Mouse (Mus musculus): ENCODE results near the gene Fkbp7. TPM values are rescaled to one million over a fixed set of nuclear protein-coding genes. Genes with fewer than 3 reads are reported as not detected.

Gene Fkbp7
- total RNA-seq, 2 experiments from 2014 or later, result 5.0 to 6.1 TPM

GRCm38 (mm10) chr2:76676401-76677226, 3.7 kb upstream of the Fkbp7 start:
- peak overlapping the region; percentile 84 for H3K4me3 ChIP-seq
- DNase-seq (ENCODE audit: low spot score in 2 of 2), result no peak
- no peak overlapping the region for H3K27ac ChIP-seq
- TF ChIP-seq CTCF (conservative IDR thresholded peaks at IDR 0.05), result no peak

- H3K4me3 ChIP-seq, result peak overlapping the region; percentile 84
- H3K27ac ChIP-seq, result 0 out of 2 replicates have a peak overlapping the region, but pooled peaks have one; percentile 90
- TF ChIP-seq CTCF (conservative IDR thresholded peaks at IDR 0.05), result no peak
- DNase-seq (ENCODE audit: low spot score in 2 of 2), result no peak
These were observed 3.0 kb upstream of the Fkbp7 start for GRCm38 (mm10) chr2:76675949-76676348.

GRCm38 (mm10) chr2:76675451-76675850, 2.5 kb upstream of the Fkbp7 start:
- Histone ChIP-seq H3K4me3 (peak overlapping the region; percentile 84), H3K27ac (peak overlapping the region; percentile 90)
- DNase-seq (ENCODE audit: low spot score in 2 of 2), result no peak
- no peak for TF ChIP-seq CTCF (conservative IDR thresholded peaks at IDR 0.05)

GRCm38 (mm10) chr2:76674725-76675427, 2.0 kb upstream of the Fkbp7 start, which contains the start of gene Plekha3:
Gene Plekha3 (plus strand): TSS chr2:76675281.
- Histone ChIP-seq H3K4me3 (peak within 1 kb of the TSS; percentile 84), H3K27ac (peak within 1 kb of the TSS; percentile 90)
- TF ChIP-seq CTCF (conservative IDR thresholded peaks at IDR 0.05), result no peak
- peak; percentile 82 to 89 for DNase-seq (ENCODE audit: low spot score in 2 of 2)

GRCm38 (mm10) chr2:76673472-76674081, 661 bp upstream of the Fkbp7 start:
- peak overlapping the region; percentile 77 for H3K27ac ChIP-seq
- peak overlapping the region; percentile 65 for H3K4me3 ChIP-seq
- peak; percentile 61 for TF ChIP-seq CTCF (conservative IDR thresholded peaks at IDR 0.05)
- DNase-seq (ENCODE audit: low spot score in 2 of 2), result no peak

GRCm38 (mm10) chr2:76672134-76672745, 676 bp downstream of the Fkbp7 start:
- no peak for DNase-seq (ENCODE audit: low spot score in 2 of 2)
- TF ChIP-seq CTCF (conservative IDR thresholded peaks at IDR 0.05), result no peak
- Histone ChIP-seq H3K27ac (peak overlapping the region; percentile 77), H3K4me3 (peak overlapping the region; percentile 65)

- H3K4me3 ChIP-seq, result peak overlapping the region; percentile 65
- peak overlapping the region; percentile 77; the same call in 1 of the 2 replicates for H3K27ac ChIP-seq
- TF ChIP-seq CTCF (conservative IDR thresholded peaks at IDR 0.05), result no peak
- DNase-seq (ENCODE audit: low spot score in 2 of 2), result no peak
These were observed 1.3 kb downstream of the Fkbp7 start for GRCm38 (mm10) chr2:76671641-76672040.

- no peak for TF ChIP-seq CTCF (conservative IDR thresholded peaks at IDR 0.05)
- Histone ChIP-seq H3K27ac (no peak overlapping the region), H3K4me3 (no peak overlapping the region)
- DNase-seq (ENCODE audit: low spot score in 2 of 2), result no peak
These were observed 5.7 kb downstream of the Fkbp7 start for GRCm38 (mm10) chr2:76667200-76667599.

- DNase-seq (ENCODE audit: low spot score in 2 of 2), result no peak
- Histone ChIP-seq H3K27ac (no peak overlapping the region), H3K4me3 (no peak overlapping the region)
- no peak for TF ChIP-seq CTCF (conservative IDR thresholded peaks at IDR 0.05)
These were observed 7.4 kb downstream of the Fkbp7 start for GRCm38 (mm10) chr2:76665531-76665930.

GRCm38 (mm10) chr2:76659419-76659818, 13.5 kb downstream of the Fkbp7 start:
- no peak overlapping the region for H3K27ac ChIP-seq
- no peak for TF ChIP-seq CTCF (conservative IDR thresholded peaks at IDR 0.05)
- H3K4me3 ChIP-seq, result no peak overlapping the region
- no peak for DNase-seq (ENCODE audit: low spot score in 2 of 2)

GRCm38 (mm10) chr2:76658551-76658950, 14.4 kb downstream of the Fkbp7 start:
- no peak overlapping the region for H3K4me3 ChIP-seq
- DNase-seq (ENCODE audit: low spot score in 2 of 2), result no peak
- no peak for TF ChIP-seq CTCF (conservative IDR thresholded peaks at IDR 0.05)
- H3K27ac ChIP-seq, result no peak overlapping the region

- no peak for DNase-seq (ENCODE audit: low spot score in 2 of 2)
- peak; percentile 59 for TF ChIP-seq CTCF (conservative IDR thresholded peaks at IDR 0.05)
- Histone ChIP-seq H3K4me3 (no peak overlapping the region), H3K27ac (no peak overlapping the region)
These were observed 16.9 kb downstream of the Fkbp7 start for GRCm38 (mm10) chr2:76655982-76656381.

GRCm38 (mm10) chr2:76655444-76655843, 17.5 kb downstream of the Fkbp7 start:
- H3K4me3 ChIP-seq, result no peak overlapping the region
- no peak overlapping the region for H3K27ac ChIP-seq
- DNase-seq (ENCODE audit: low spot score in 2 of 2), result no peak
- no peak for TF ChIP-seq CTCF (conservative IDR thresholded peaks at IDR 0.05)
